Mouse (Mus musculus) liver, postnatal 0 days (tissue): Measurements from ENCODE around the gene Nat9. TPM values are rescaled to one million over a fixed set of nuclear protein-coding genes. Genes with fewer than 3 reads are reported as not detected.

Experiments used
- ATAC-seq: fragments of 200-750 bp; cut with Nextera tagmentation; 2 replicates; pipeline ENCODE4 v1.8.0; 2017; ENCODE audit warnings: mild to moderate bottlenecking, moderate library complexity
- DNase-seq: peaks from one replicate; pipeline ENCODE4 v3.0.0-alpha.2; 2016
- H3K27ac ChIP-seq: fragments of 300-500 bp; sonication (generic); 2 replicates; pipeline ENCODE4 v1.5.1; 2014; ENCODE audit warnings: antibody characterized with exemption, moderate library complexity, mild to moderate bottlenecking, low read depth
- H3K27me3 ChIP-seq: fragments of 300-500 bp; sonication (generic); 2 replicates; pipeline ENCODE4 v1.6.1; 2014; ENCODE audit warnings: low read length, control low read depth, mixed read lengths; ENCODE audit not compliant: insufficient read depth
- H3K36me3 ChIP-seq: fragments of 300-500 bp; sonication (generic); replicated peaks from 2 replicates; pipeline ENCODE4 v1.6.1; 2014; ENCODE audit warnings: mild to moderate bottlenecking, control low read depth, low read length, moderate library complexity, mixed read lengths; ENCODE audit not compliant: insufficient read depth
- H3K4me1 ChIP-seq: fragments of 300-500 bp; sonication (generic); 2 replicates; pipeline ENCODE4 v1.6.1; 2014; ENCODE audit warnings: antibody characterized with exemption, mild to moderate bottlenecking, control low read depth; ENCODE audit not compliant: insufficient read depth
- H3K4me2 ChIP-seq: fragments of 300-500 bp; sonication (generic); 2 replicates; pipeline ENCODE4 v1.6.1; 2014; ENCODE audit warnings: low read depth, mild to moderate bottlenecking, low read length, moderate library complexity, mixed read lengths
- H3K4me3 ChIP-seq: fragments of 300-500 bp; sonication (generic); 2 replicates; pipeline ENCODE4 v1.5.1; 2014; ENCODE audit warnings: low read depth, low read length
- H3K9ac ChIP-seq: fragments of 300-500 bp; sonication (generic); replicated peaks from 2 replicates; pipeline ENCODE4 v1.6.1; 2014; ENCODE audit warnings: mild to moderate bottlenecking, moderate library complexity
- H3K9me3 ChIP-seq: fragments of 300-500 bp; sonication (generic); 2 replicates; pipeline ENCODE4 v1.6.1; 2016; ENCODE audit warnings: mild to moderate bottlenecking, control low read depth, low read length, mixed read lengths
- CTCF ChIP-seq: sonication (generic); IDR thresholded peaks from 2 replicates; pipeline ENCODE4 v1.5.1; 2016; ENCODE audit warnings: antibody characterized with exemption, low read depth
- EP300 ChIP-seq: IDR thresholded peaks from 2 replicates; pipeline ENCODE4 v1.6.1; 2016; ENCODE audit warnings: antibody characterized with exemption, low read depth, mild to moderate bottlenecking
- WGBS: fragments of 180-500 bp; shearing (Covaris S2); extraction: QIAGEN DNeasy Blood & Tissue Kit; methylation state at CpG from one replicate; pipeline ENCODE4 v1.1.7; 2014; ENCODE audit not compliant: insufficient replicate concordance; 5-methylcytosine and 5-hydroxymethylcytosine counted together
- polyA plus RNA-seq: library from polyadenylated mRNA; unstranded; fragments of >200 nt; fragmentation: Nextera tagmentation; extraction: Ambion mirVana; gene quantifications from 2 replicates; pipeline ENCODE4 v1.2.1, GENCODE M21; 2015

Gene Nat9
- polyA plus RNA-seq, 1 experiment from 2014 or later, result 16.7 TPM

- peaks cover 40% of the 10 kb centered on the region for H3K36me3 ChIP-seq
- H3K27ac ChIP-seq, result peak overlapping the region; percentile 77
- peak overlapping the region; percentile 57 for H3K4me2 ChIP-seq
- no peaks in the 10 kb centered on the region for H3K9me3 ChIP-seq
- 49% methylated on average over 10 of the region's 10 CpGs for WGBS
- no peaks in the 10 kb centered on the region for H3K27me3 ChIP-seq
- ATAC-seq (peak; percentile 86), DNase-seq (peak; percentile 60)
- H3K9ac ChIP-seq, result no peak overlapping the region; the same call in 1 of the 2 replicates
- TF ChIP-seq EP300, result 0 out of 2 replicates have a peak, but pooled peaks have one; percentile 7
- no peak for TF ChIP-seq CTCF
- H3K4me3 ChIP-seq, result no peak overlapping the region
- H3K4me1 ChIP-seq, result peaks cover 41% of the 10 kb centered on the region
These were observed 10.0 kb downstream of the Nat9 start for GRCm38 (mm10) chr11:115177559-115178195.

GRCm38 (mm10) chr11:115176399-115177190 is 11.1 kb downstream of the Nat9 start:
- WGBS, result 74% methylated on average over 24 of the region's 24 CpGs
- 0 out of 2 replicates have a peak overlapping the region, but pooled peaks have one; percentile 57 for H3K4me2 ChIP-seq
- no peak for DNase-seq

GRCm38 (mm10) chr11:115173549-115174339 is 13.9 kb downstream of the Nat9 start:
- TF ChIP-seq EP300 (no peak), CTCF (no peak)
- WGBS, result 25% methylated on average over 16 of the region's 16 CpGs
- H3K4me2 ChIP-seq, result peak overlapping the region; percentile 31
- no peak for DNase-seq
- no peaks in the 10 kb centered on the region for H3K9me3 ChIP-seq
- H3K4me3 ChIP-seq, result no peak overlapping the region
- H3K36me3 ChIP-seq, result peaks cover 27% of the 10 kb centered on the region
- no peaks in the 10 kb centered on the region for H3K27me3 ChIP-seq
- H3K4me1 ChIP-seq, result peaks cover 55% of the 10 kb centered on the region
- H3K9ac ChIP-seq, result no peak overlapping the region; the same call in 1 of the 2 replicates
- ATAC-seq, result no peak
- no peak overlapping the region for H3K27ac ChIP-seq

More at GRCm38 (mm10) chr11:115176399-115177190, 11.1 kb downstream of the Nat9 start:
- TF ChIP-seq EP300 (no peak), CTCF (no peak)
- Histone ChIP-seq H3K4me3 (no peak overlapping the region), H3K27ac (peak overlapping the region; percentile 77; the same call in 1 of the 2 replicates), H3K27me3 (no peaks in the 10 kb centered on the region), H3K36me3 (peaks cover 37% of the 10 kb centered on the region), H3K9me3 (no peaks in the 10 kb centered on the region), H3K4me1 (peaks cover 47% of the 10 kb centered on the region), H3K9ac (no peak overlapping the region)
- ATAC-seq, result no peak

DNA sequence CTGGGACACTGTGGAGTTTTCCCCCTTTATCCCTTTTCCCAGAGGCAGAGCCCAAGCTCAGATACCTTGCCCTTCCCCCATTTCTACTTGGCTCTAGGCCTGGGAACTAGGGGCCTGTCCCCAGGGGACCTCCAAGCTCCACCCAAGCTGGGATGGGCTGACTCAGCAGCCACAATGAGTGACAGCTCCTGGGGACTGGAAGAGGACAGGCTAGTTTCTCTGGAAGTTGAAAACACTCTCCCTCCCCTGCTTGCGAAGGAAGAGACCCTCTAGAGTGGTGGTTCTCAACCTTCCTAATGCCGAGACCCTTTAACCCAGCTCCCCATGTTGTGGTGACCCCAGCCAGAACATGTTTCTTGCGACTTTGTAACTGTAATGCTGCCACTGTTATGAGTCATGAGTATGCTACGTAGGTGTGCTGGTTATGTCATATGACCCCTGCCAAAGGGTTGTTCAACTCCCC is 14.8 kb downstream of the Nat9 start:
- H3K4me2 ChIP-seq, result 0 out of 2 replicates have a peak overlapping the region, but pooled peaks have one; percentile 31
- H3K9me3 ChIP-seq, result no peaks in the 10 kb centered on the region
- ATAC-seq (peak; percentile 52; the same call in 1 of the 2 replicates), DNase-seq (peak; percentile 69)
- H3K27me3 ChIP-seq, result no peaks in the 10 kb centered on the region
- 35% methylated on average over 4 of the region's 4 CpGs for WGBS
- H3K9ac ChIP-seq, result no peak overlapping the region
- peaks cover 51% of the 10 kb centered on the region for H3K4me1 ChIP-seq
- TF ChIP-seq CTCF (no peak), EP300 (no peak)
- H3K27ac ChIP-seq, result 0 out of 2 replicates have a peak overlapping the region, but pooled peaks have one; percentile 11
- no peak overlapping the region for H3K4me3 ChIP-seq
- peaks cover 33% of the 10 kb centered on the region for H3K36me3 ChIP-seq

DNA sequence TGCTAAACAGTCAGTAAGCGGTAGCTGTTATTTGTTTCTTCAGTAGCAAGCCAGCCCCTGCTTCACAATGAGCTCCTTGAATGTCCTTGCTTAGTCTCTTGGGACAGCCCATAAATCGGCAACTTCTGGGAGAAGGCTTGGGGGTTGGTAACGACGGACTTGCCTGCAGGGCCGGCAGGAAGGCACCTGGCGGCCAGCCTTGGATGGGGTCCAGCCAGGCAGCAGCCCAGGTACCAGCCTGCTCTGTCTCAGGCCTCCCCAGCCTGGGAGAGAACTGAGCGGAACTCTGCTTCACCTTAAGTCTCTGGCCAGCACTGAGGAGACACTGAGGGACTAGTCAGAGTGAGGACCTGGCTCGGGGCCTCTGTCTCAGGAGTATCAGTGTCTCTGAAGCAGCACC is 16.5 kb downstream of the Nat9 start:
- TF ChIP-seq CTCF (no peak), EP300 (no peak)
- ATAC-seq, result no peak

More for the DNA sequence above, 16.5 kb downstream of the Nat9 start:
- Histone ChIP-seq H3K9me3 (no peaks in the 10 kb centered on the region), H3K4me3 (no peak overlapping the region), H3K4me2 (no peak overlapping the region), H3K4me1 (peaks cover 61% of the 10 kb centered on the region), H3K9ac (no peak overlapping the region), H3K27ac (no peak overlapping the region), H3K27me3 (no peaks in the 10 kb centered on the region), H3K36me3 (peaks cover 21% of the 10 kb centered on the region; the same call in 1 of the 2 replicates)
- DNase-seq, result no peak
- WGBS, result 68% methylated on average over 8 of the region's 8 CpGs
